Mouse (Mus musculus) cerebellum, postnatal 14 days (tissue): ENCODE data around the gene B230118H07Rik.
A peak's percentile ranks its signal among the peaks of the same experiment; 100 is the strongest.

Experiments
- DNase-seq, 2 experiments: peaks; one replicate each; pipeline ENCODE4 v3.0.0; 2021; ENCODE audit warnings: mixed read lengths in 2 of 2

Gene B230118H07Rik

DNA sequence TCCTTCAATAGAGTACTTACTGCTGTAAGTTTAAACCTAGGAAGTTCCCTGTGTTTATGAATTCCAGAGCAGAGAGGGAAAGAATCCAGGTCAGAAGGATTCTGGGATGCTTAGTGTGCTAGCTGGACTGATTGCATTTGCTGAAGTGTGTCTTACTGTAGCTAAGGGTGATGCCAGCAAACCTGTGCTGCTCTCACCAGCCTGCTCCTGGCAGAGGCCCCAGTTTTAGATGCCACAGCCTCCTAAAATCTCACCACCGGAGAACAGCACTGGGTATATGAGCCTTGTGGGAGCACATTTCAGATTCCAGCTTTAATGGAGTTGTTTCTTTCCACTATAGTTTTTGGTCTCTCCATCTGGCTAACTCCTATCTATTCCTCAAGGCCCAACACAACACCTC lies 129.4 kb downstream of the B230118H07Rik start:
- DNase-seq = peak; percentile 61 to 64
